In the genomic region with DNA sequence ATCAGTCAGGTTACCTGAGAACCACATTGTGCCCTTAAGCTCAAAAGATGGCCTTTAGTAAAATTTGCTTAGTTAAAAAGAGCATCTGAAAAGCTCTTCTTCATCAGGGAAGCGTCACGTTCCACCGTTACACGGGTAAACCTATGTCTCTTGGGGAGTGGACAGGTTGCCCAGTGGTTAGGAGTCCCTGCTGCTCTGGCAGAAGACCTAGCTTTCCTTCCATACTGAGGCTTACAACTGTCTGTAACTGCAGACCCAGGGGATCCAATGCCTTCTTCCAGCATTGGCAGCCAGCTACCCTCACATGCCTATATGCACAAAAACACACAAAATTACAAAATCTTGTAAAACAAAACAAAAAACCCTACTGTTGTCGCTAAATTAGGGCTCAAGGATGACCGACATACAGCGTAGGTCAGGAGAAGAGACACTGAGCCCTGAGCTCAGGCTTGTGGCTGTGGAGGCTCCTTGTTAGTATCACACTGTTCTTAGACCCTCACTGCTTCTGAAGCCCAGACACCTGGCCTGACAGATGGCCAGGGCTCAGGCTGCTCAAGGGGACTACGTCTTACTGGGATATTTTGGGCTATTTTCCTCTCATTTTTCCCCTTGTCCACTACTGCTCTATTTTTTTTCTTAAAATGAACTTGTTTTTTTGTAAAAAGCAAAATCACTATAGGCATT, we compare ENCODE assay signal across 33 mouse cellular contexts. TPM values are rescaled to one million over a fixed set of nuclear protein-coding genes. Genes with fewer than 3 reads are reported as not detected.
DNase-seq lines count a peak whose midpoint lies in the region; ATAC-seq and TF ChIP-seq lines count a peak whose summit lies in the region.
"Had no signal": no experiment of that assay in that cellular context is flagged by ENCODE, and none has a peak within 500 bp of the region (broad histone marks: within the 10 kb centered on the region; RNA-seq: fewer than 3 reads in every experiment).

No protein-coding gene starts in this region.

- no peak for ATAC-seq in intestine, postnatal 0 days
- ATAC-seq: forebrain, embryonic 15.5 days; inflammation-experienced regulatory T-cells, adult 6 months; liver, embryonic 12.5 days; liver, postnatal 0 days; Patski had no signal

- H3K9me3 ChIP-seq in intestine, postnatal 0 days (ENCODE audit: control insufficient read depth), result no peaks in the 10 kb centered on the region
- H3K9me3 ChIP-seq: embryonic facial prominence, embryonic 12.5 days; forebrain, embryonic 15.5 days; heart, embryonic 12.5 days; liver, embryonic 12.5 days; megakaryocyte, embryonic 14.5 days; neural tube, embryonic 15.5 days had no signal

- 92% methylated on average over 8 of the region's 8 CpGs for WGBS in intestine, postnatal 0 days

- H3K9ac ChIP-seq in intestine, postnatal 0 days (ENCODE audit: low read depth, low read length), result no peak overlapping the region
- H3K9ac ChIP-seq: embryonic facial prominence, embryonic 12.5 days; forebrain, embryonic 15.5 days; heart, embryonic 12.5 days; hindbrain, embryonic 14.5 days; liver, embryonic 12.5 days; liver, postnatal 0 days; neural tube, embryonic 15.5 days had no signal

- no peak overlapping the region for H3K27ac ChIP-seq in intestine, postnatal 0 days (ENCODE audit: low read depth, low read length)
- H3K27ac ChIP-seq: embryonic facial prominence, embryonic 12.5 days; forebrain, embryonic 15.5 days; gastrocnemius, adult 2 months; heart, adult 2 months; hindbrain, embryonic 14.5 days; layer of hippocampus, adult 2 months; left cerebral cortex, adult 2 months; liver, embryonic 12.5 days; neural tube, embryonic 15.5 days; stomach, postnatal 0 days had no signal

- H3K4me3 ChIP-seq in intestine, postnatal 0 days (ENCODE audit: low read depth, low read length), result no peak overlapping the region
- H3K4me3 ChIP-seq: embryonic facial prominence, embryonic 12.5 days; forebrain, embryonic 15.5 days; gastrocnemius, adult 2 months; heart, adult 2 months; heart, embryonic 12.5 days; layer of hippocampus, adult 2 months; left cerebral cortex, adult 2 months; liver, embryonic 12.5 days; megakaryocyte, embryonic 14.5 days; neural tube, embryonic 15.5 days had no signal

- H3K4me2 ChIP-seq in intestine, postnatal 0 days (replicated peaks; ENCODE audit: low read depth), result no peak overlapping the region
- H3K4me2 ChIP-seq: embryonic facial prominence, embryonic 12.5 days; forebrain, embryonic 15.5 days; heart, embryonic 12.5 days; hindbrain, embryonic 14.5 days; liver, embryonic 12.5 days; neural tube, embryonic 15.5 days had no signal

- H3K36me3 ChIP-seq in intestine, postnatal 0 days (ENCODE audit: control insufficient read depth, insufficient read depth), result no peaks in the 10 kb centered on the region
- H3K36me3 ChIP-seq: embryonic facial prominence, embryonic 12.5 days; forebrain, embryonic 15.5 days; heart, embryonic 12.5 days; liver, embryonic 12.5 days; neural tube, embryonic 15.5 days had no signal

- intact Hi-C loops in left cerebral cortex, postnatal 4 days (cut with DNase I), result no loop called here
- intact Hi-C loops in left cerebral cortex, postnatal 36 days (cut with DNase I), result no loop called here

- H3K4me1 ChIP-seq in intestine, postnatal 0 days (replicated peaks; ENCODE audit: control insufficient read depth, insufficient read depth, low read length), result peaks cover 3% of the 10 kb centered on the region; the same call in 1 of the 2 replicates
- H3K4me1 ChIP-seq: embryonic facial prominence, embryonic 12.5 days; forebrain, embryonic 15.5 days; heart, embryonic 12.5 days; neural tube, embryonic 15.5 days had no signal

- H3K27me3 ChIP-seq in intestine, postnatal 0 days (replicated peaks; ENCODE audit: control insufficient read depth, insufficient read depth, low read length), result no peaks in the 10 kb centered on the region
- H3K27me3 ChIP-seq: embryonic facial prominence, embryonic 12.5 days; forebrain, embryonic 15.5 days; heart, embryonic 12.5 days; liver, embryonic 12.5 days; neural tube, embryonic 15.5 days; Patski had no signal

- TF ChIP-seq CTCF in intestine, postnatal 0 days (IDR thresholded peaks at IDR 0.05; ENCODE audit: low read depth), result no peak

- peak; percentile 36 for DNase-seq in left cerebral cortex, postnatal 4 days
- DNase-seq in left cerebral cortex, postnatal 36 days (ENCODE audit: low spot score in 2 of 2), result no peak
- peak; percentile 79 to 84 for DNase-seq in cerebellum, adult 18-20 months
- DNase-seq in cerebellum, postnatal 10 days, result peak; percentile 74 to 81
- DNase-seq in spleen, postnatal 14 days (ENCODE audit: low spot score in 2 of 2), result no peak
- DNase-seq in kidney, adult 18-20 months, result no peak
- DNase-seq: adrenal gland, postnatal 10 days; gastrocnemius, adult 2 months; gastrocnemius, postnatal 36 days; heart, adult 2 months; heart, postnatal 4 days; kidney, adult 2 months; kidney, postnatal 36 days; liver, postnatal 0 days; lung, postnatal 4 days; midbrain, embryonic 14.5 days; right cerebral cortex, postnatal 25 days; spleen, adult 18-20 months; thymus, adult 18-20 months; thymus, postnatal 36 days had no signal

RNA-seq across cellular contexts. Expression of gene Inpp5f, which starts 43.4 kb away (rescaled TPM):
- 100 to 1,000 TPM; 275 to 323 TPM for total RNA-seq in left cerebral cortex, postnatal 4 days (2021)
- total RNA-seq in left cerebral cortex, postnatal 36 days (2021), result 10 to 100 TPM; 88.9 to 94.6 TPM
- polyA plus RNA-seq in intestine, postnatal 0 days (2015; fragmentation: Nextera tagmentation; extraction: Ambion mirVana), result 8.3 and 9.3 TPM in 2 replicates

RNA-seq across cellular contexts. Expression of gene Bag3, which starts 44.3 kb away (rescaled TPM):
- 1 to 10 TPM; 3.8 to 4.4 TPM for total RNA-seq in left cerebral cortex, postnatal 4 days (2021)
- total RNA-seq in left cerebral cortex, postnatal 36 days (2021), result 1 to 10 TPM; 6.0 to 7.7 TPM
- polyA plus RNA-seq in intestine, postnatal 0 days (2015; fragmentation: Nextera tagmentation; extraction: Ambion mirVana), result 7.4 and 7.5 TPM in 2 replicates

Comparison
In these comparisons a context has a peak if more than half of its experiments do, and no peak if none do; other contexts are left out.
1. DNase-seq: peak in left cerebral cortex, postnatal 4 days (single experiment), cerebellum, adult 18-20 months (2 of 2) and cerebellum, postnatal 10 days (2 of 2); none in left cerebral cortex, postnatal 36 days (0 of 2), spleen, postnatal 14 days (0 of 2) and kidney, adult 18-20 months (single experiment).